Mouse (Mus musculus) stomach, postnatal 0 days (tissue): ENCODE measurements around the gene Mbl2.
"Not testable (repeated sequence)": the region's sequence is repeated elsewhere in the genome, so short reads cannot be mapped to it uniquely, and the experiment has no call there.

Experiments used
- CTCF ChIP-seq: IDR thresholded peaks from 2 replicates; pipeline ENCODE4 v1.5.1; 2016; ENCODE audit warnings: antibody characterized with exemption, low read depth, mild to moderate bottlenecking, moderate library complexity
- EP300 ChIP-seq: optimal IDR thresholded peaks from 2 replicates; pipeline ENCODE3; 2016; ENCODE audit warnings: antibody characterized with exemption

DNA sequence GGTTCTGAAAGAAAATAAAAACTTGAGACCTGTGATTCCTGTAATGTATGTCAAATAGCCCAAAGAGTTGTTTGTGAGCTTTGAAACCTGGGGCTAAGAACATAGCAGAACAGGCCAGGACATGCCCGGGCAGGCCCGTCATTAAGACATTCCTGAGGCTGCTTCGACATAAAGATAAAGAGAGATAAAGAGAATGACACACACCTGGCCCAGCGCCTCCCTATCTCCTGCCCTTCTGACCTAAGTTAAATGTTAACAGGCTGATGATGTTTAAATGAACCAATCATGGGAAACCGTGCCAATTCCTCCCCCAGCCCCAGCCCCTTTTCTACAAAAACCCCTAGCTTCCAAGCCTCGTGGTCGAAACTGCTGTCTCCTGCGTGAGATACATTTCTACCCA lies 10.1 kb upstream of the Mbl2 start:
- TF ChIP-seq CTCF, EP300: not testable (repeated sequence)
